Mouse (Mus musculus): ENCODE data around the gene Ptgr2.
"Not testable (repeated sequence)": the region's sequence is repeated elsewhere in the genome, so short reads cannot be mapped to it uniquely, and the experiment has no call there.

Gene Ptgr2

GRCm38 (mm10) chr12:84284885-84285592 lies at the start of gene Ptgr2:
Gene Ptgr2 (plus strand): TSS chr12:84285232.
- peak; percentile 94 for DNase-seq

DNA sequence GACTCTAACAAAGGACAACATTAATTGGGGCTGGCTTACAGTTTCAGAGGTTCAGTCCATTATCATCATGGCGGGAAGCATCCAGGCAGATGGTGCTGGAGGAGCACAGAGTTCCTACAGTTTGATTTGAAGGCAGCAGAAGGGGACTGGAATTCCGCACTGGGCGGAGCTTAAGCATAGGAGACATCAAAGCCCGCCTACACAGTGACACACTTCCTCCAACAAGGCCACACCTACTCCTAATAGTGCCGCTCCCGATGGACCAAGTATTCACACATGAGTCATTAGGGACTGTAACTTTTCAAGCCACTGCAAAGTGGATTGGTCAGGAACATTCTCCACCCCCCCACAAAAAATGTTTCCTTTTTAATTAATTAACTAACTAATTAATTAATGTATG lies 49.5 kb upstream of the Ptgr2 start:
- DNase-seq: no peak

DNA sequence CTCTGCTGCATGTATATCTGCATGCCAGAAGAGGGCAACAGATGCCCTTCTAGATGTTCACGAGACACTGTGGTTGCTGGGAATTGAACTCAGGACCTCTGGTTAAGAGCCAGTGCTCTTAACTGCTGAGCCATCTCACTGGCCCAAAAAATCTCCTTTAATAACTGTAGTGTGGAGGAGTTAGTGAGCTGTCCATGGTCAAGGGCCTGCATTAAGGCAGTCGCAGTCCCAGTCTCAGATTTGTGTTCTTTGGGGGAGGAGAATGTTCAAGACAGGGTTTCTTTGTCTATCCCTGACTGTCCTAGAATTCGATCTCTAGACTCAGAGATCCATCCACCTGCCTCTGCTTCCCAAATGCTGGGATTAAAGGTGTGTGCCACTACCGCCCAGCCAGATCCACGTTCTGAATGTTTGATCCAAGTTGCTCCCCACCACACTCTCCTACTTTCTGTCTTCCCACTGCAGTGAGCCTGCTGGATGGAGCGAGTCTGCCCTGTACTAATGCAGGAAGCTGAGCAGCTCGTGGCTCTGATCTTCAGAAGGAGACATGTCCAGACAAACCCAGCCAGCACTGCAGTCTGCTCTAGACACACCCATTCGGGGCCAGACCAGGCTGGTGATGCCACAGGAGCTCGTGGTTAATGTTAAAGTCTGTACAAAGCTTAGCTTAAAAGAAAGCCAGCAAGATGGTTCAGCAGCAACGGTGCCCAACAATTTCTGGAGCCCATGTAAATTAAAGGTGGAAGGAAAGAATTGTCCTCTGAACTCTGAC lies 48.9 kb upstream of the Ptgr2 start:
- no peak for DNase-seq

DNA sequence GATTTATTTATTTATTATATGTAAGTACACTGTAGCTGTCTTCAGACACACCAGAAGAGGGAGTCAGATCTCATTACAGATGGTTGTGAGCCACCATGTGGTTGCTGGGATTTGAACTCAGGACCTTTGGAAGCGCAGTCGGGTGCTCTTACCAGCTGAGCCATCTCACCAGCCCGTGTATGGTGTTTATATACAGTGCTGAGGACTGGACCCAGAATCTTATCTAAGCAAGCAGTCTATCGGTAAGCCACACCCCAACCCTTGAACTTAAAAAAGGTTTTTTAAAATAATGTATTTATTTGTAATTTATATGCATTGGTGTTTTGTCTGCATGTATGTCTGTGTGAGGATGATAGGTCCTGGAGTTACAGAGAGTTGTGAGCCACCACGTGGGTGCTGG lies 48.0 kb upstream of the Ptgr2 start:
- not testable (repeated sequence) for DNase-seq

GRCm38 (mm10) chr12:84243076-84243770 lies 41.8 kb upstream of the Ptgr2 start:
- DNase-seq: no peak

GRCm38 (mm10) chr12:84245683-84246082 lies 39.3 kb upstream of the Ptgr2 start:
- DNase-seq: no peak

DNA sequence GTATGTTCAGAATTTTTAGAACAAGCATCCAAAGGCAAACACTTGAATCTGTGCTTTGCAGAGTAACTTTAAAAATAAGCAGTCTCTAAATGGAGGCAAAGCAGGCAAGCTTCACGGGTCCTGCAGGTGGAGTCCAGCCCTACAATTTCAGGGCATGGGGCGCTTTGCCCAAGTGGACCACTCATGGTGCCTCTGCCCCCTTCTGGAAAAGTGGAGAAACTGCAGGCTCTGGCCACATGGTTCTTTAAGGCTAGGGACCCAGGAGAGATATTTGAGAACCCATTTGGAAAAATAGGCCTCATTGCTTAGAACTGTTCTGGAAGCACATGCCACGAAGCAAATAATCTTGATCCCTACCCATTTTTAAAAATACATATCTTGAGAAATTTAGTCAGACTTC lies 35.8 kb upstream of the Ptgr2 start:
- DNase-seq: peak; percentile 77

DNA sequence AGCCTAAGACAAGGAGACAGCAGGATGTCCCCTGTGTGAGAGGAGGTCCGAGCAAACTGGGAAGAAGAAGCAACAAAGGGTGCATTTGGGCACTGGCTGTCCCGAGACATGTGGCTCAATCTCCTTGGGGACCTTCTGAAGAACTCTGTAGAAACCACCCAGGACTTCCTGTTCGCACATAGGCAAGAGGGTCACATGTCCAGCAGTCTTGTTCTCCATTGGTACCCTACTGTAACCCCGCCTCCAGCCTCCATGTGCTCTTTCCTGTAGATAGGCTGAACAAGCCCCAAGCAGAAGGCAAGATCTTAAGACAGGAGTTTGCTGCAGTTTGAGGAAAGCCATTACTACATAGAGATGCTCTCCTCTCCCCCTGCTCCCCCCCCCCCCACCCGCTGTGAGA lies 32.2 kb upstream of the Ptgr2 start:
- DNase-seq: no peak

DNA sequence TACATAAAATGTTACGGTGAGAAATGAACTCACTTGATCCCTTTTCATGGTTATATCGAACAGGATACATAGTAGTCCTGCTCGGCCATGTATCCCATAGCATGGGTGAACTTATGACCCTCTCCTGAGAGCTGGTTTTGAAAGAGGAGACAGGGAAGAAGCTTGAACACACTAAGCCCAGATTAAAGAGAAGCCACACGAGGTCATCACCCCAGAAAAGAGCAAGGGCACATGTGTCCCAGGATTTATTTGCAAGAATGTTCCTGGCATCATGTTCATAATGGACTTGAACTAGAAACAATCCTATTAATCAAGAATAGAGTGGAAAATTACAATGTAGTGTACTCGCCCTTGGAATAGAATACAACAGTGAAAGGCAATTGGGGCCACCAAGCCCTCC lies 30.1 kb upstream of the Ptgr2 start:
- DNase-seq: no peak

DNA sequence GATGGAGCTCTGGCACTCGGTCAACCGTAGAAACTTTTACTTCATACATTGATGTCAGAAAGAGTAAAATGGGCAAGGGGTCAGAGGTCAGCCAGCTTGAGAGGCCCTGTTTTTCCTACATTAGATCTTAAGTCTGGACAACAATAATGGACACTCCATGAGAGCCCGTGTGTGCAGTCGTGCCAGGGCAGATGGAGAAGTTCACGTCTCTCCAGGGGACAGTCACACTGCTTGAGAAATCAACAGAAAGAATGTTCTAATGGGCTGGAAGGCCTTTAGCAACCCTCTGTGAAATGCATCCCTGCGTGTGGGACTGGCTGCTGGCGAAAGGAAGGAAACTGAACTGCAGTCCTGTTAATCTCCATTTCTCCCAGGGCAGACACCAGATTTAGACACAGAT lies 24.7 kb upstream of the Ptgr2 start:
- no peak for DNase-seq

- DNase-seq: no peak
These were observed 17.8 kb upstream of the Ptgr2 start for GRCm38 (mm10) chr12:84267264-84267663.

GRCm38 (mm10) chr12:84273366-84273765 lies 11.7 kb upstream of the Ptgr2 start:
- DNase-seq: no peak

GRCm38 (mm10) chr12:84275288-84275687 lies 9.7 kb upstream of the Ptgr2 start:
- DNase-seq: no peak

DNA sequence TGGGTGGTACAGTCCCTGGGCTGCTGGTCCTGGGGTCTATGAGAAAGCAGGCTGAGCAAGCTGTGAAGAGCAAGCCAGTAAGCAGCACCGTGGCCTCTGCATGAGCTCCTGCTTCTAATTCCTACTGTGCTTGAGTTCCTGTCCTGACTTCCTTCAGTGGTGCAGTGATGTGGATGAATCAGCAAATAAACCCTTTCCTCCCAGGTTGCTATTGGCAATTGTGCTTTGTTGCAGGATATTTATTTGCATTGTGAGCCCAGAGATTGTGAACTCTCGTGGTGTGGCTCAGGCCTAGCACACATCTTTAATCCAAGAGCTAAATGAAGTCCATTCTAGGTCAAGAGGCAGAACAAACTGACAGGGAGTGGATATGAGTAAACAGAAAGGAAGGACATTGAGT lies 8.7 kb upstream of the Ptgr2 start:
- no peak for DNase-seq

- no peak for DNase-seq
These were observed 8.2 kb upstream of the Ptgr2 start for GRCm38 (mm10) chr12:84276799-84277198.

- DNase-seq: no peak
These were observed 7.2 kb upstream of the Ptgr2 start for GRCm38 (mm10) chr12:84277832-84278231.

GRCm38 (mm10) chr12:84278901-84279300 lies 6.1 kb upstream of the Ptgr2 start:
- DNase-seq: no peak

- peak; percentile 7 for DNase-seq
These were observed 641 bp upstream of the Ptgr2 start for GRCm38 (mm10) chr12:84284391-84284790.

- DNase-seq: no peak
These were observed 549 bp downstream of the Ptgr2 start for GRCm38 (mm10) chr12:84285593-84285968.

- no peak for DNase-seq
These were observed 3.4 kb downstream of the Ptgr2 start for GRCm38 (mm10) chr12:84288461-84288860.

- DNase-seq: no peak
These were observed 12.8 kb downstream of the Ptgr2 start for GRCm38 (mm10) chr12:84297851-84298250.

DNA sequence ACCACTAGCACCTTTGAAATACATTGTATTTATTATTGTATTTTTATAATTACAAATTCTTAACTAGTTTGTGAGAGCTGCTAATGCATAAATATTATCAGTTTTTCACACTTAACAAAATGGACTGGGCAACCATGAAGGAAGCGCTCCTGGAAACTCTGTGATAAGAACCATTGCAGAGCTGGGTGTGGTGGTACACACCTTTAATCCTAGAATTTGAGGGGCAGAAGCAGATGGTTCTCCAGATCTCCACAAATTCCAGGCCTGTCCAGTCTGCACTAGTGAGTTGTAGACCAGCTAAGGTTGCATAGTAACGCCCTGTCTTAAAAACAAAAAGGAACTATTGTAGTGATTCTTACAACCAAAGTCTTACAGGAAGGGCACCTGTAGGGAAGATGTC lies 14.2 kb downstream of the Ptgr2 start:
- DNase-seq: no peak

DNA sequence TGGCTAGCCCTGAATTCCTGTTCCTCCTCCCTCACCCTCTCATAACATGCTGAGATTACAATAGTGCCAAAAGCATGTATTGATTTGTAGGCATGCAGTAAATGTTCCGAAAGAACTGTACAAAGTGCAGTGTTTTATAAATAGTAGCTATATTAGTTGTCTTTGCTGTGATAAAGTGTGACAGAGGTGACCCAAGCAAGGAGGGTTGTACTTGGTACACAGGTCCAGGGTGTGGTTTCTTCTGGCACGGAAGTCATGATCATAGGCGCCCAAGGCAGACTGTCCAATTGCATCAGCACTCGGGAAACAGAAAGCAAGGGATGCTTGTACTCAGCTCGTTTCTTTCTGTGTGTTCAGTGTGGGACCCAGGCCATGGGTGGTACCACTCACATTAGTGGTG lies 19.1 kb downstream of the Ptgr2 start:
- DNase-seq: no peak

GRCm38 (mm10) chr12:84304554-84304953 lies 19.5 kb downstream of the Ptgr2 start:
- no peak for DNase-seq
